Mouse (Mus musculus): ENCODE results near the gene Fam104a.
"Not testable (repeated sequence)": the region's sequence is repeated elsewhere in the genome, so short reads cannot be mapped to it uniquely, and the experiment has no call there.

Gene Fam104a

GRCm38 (mm10) chr11:113660940-113661339, 23.0 kb downstream of the Fam104a start:
- no peak for DNase-seq

- DNase-seq: not testable (repeated sequence)
Measured at GRCm38 (mm10) chr11:113660213-113660612, 23.7 kb downstream of the Fam104a start.

GRCm38 (mm10) chr11:113658763-113659162, 25.2 kb downstream of the Fam104a start:
- DNase-seq: no peak

GRCm38 (mm10) chr11:113658319-113658718, 25.6 kb downstream of the Fam104a start:
- no peak for DNase-seq

- DNase-seq: no peak
Measured at GRCm38 (mm10) chr11:113657221-113657620, 26.7 kb downstream of the Fam104a start.

GRCm38 (mm10) chr11:113656511-113656932, 27.4 kb downstream of the Fam104a start:
- DNase-seq: no peak

GRCm38 (mm10) chr11:113654561-113655270, 29.2 kb downstream of the Fam104a start:
- DNase-seq: no peak

- DNase-seq: no peak
Measured at GRCm38 (mm10) chr11:113654105-113654504, 29.9 kb downstream of the Fam104a start.

- DNase-seq: no peak
Measured at GRCm38 (mm10) chr11:113652516-113652915, 31.4 kb downstream of the Fam104a start.

- peak; percentile 78 for DNase-seq
Measured at GRCm38 (mm10) chr11:113651907-113652273, 32.1 kb downstream of the Fam104a start.

- DNase-seq: peak; percentile 23
Measured at GRCm38 (mm10) chr11:113651206-113651906, 32.6 kb downstream of the Fam104a start.

GRCm38 (mm10) chr11:113649353-113650210, 34.4 kb downstream of the Fam104a start, which contains the start of gene Slc39a11:
TSS of gene Slc39a11 (minus strand) at chr11:113650079.
- peak; percentile 86 for DNase-seq

- DNase-seq: peak; percentile 11
Measured at GRCm38 (mm10) chr11:113648690-113649352, 35.1 kb downstream of the Fam104a start, which contains the start of gene Cog1. TSS of gene Cog1 (plus strand) at chr11:113649169.

GRCm38 (mm10) chr11:113648152-113648551, 35.8 kb downstream of the Fam104a start:
- peak; percentile 85 for DNase-seq

GRCm38 (mm10) chr11:113645181-113645580, 38.8 kb downstream of the Fam104a start:
- no peak for DNase-seq

- no peak for DNase-seq
Measured at GRCm38 (mm10) chr11:113638680-113639079, 45.3 kb downstream of the Fam104a start.

- DNase-seq: peak; percentile 44
Measured at GRCm38 (mm10) chr11:113634699-113635121, 49.2 kb downstream of the Fam104a start.

GRCm38 (mm10) chr11:113633398-113633797, 50.6 kb downstream of the Fam104a start:
- DNase-seq: no peak

GRCm38 (mm10) chr11:113632303-113632702, 51.7 kb downstream of the Fam104a start:
- DNase-seq: no peak

- no peak for DNase-seq
Measured at GRCm38 (mm10) chr11:113631862-113632261, 52.1 kb downstream of the Fam104a start.

- DNase-seq: no peak
Measured at GRCm38 (mm10) chr11:113631302-113631701, 52.7 kb downstream of the Fam104a start.

- DNase-seq: peak; percentile 48
Measured at GRCm38 (mm10) chr11:113630642-113631041, 53.3 kb downstream of the Fam104a start.

Measured in retina, postnatal 1 day (tissue).